Mouse (Mus musculus) stomach, postnatal 0 days (tissue): ENCODE results near the gene U2af1l4.

Experiments
- CTCF ChIP-seq: IDR thresholded peaks from 2 replicates; pipeline ENCODE4 v1.5.1; 2016; ENCODE audit warnings: antibody characterized with exemption, low read depth, mild to moderate bottlenecking, moderate library complexity
- EP300 ChIP-seq: optimal IDR thresholded peaks from 2 replicates; pipeline ENCODE3; 2016; ENCODE audit warnings: antibody characterized with exemption

DNA sequence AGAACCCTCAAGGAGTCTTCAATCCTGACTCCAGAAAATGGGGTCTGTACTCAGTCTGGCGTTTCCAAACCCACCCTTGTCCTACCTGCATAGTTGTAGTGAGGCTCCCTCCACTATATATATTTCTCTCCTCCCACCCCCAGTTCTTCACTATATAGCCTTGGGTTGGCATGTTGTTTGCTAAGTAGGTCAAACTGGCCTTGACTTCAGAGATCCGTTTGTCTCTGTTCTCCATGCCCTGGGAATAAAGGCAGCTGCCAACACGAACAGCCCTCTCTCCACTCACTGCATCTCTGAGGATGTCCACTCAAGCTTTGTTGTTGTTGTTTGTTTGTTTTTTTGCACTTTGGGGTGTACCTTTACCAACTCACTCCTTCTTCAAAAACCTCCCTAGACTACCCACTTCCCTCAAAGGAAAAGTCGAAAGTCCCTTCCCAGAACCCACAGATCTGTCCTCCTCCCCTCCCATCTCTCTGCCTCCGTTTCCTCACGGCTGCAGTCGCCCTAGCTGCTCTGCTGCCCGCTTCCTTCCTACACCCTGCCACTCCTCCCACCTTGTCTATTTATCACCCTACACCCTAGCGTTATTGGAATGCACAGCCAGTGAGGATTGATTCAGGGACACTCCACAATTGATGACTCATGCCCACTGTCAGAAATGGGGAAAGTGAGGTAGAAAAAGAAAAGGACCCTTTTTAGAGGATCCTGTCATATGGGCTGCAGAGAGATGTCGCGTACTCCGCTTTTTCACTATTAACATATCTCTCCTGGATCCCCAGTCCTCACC, 4.3 kb upstream of the U2af1l4 start:
- TF ChIP-seq CTCF (no peak), EP300 (no peak)
